Mouse (Mus musculus): Measurements from ENCODE around the gene Dennd2d.

GRCm38 (mm10) chr3:106482281-106483081 lies at the start of gene Dennd2d:
- no peak for TF ChIP-seq ZNF384 (IDR thresholded peaks at IDR 0.05; ENCODE audit: low read depth, low read length)
- no peak for TF ChIP-seq CHD2 (IDR thresholded peaks at IDR 0.05; ENCODE audit: low read depth, low read length)
- TF ChIP-seq MAFK (IDR thresholded peaks at IDR 0.05; ENCODE audit: insufficient read depth, low read depth, low read length), result no peak

Data from ES-E14 (cell line).